Mouse (Mus musculus): ENCODE results near the gene Ripor3. TPM values are rescaled to one million over a fixed set of nuclear protein-coding genes. Genes with fewer than 3 reads are reported as not detected.

Ripor3 gene
- total RNA-seq, 2 experiments from 2014 or later = 0.28 to 0.41 TPM

DNA sequence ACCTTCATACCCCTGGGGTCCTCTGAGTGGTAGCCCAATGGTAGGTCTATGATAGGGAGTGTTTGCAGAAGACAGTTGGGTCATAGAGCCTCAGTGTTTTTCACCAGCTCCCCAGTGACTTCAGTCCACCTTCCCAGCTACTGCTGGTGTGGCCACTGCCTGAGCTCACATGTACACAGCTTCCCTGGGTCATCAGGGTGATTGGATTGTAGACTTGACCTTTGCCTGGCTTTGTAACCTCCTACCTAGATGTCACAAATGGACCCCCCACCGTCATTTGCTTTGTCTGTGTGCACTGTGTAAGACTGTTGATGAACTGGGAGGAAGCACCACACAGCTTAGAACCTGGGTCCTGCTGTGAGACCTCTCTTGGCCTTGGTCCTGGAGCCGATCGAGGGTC lies 66.2 kb downstream of the Ripor3 start:
- intact Hi-C loops (cut with DNase I) = no loop called here
- peak in 1 of 2 experiments; percentile 38 for DNase-seq (ENCODE audit: extremely low spot score in 1 of 2, low spot score in 2 of 2)

DNA sequence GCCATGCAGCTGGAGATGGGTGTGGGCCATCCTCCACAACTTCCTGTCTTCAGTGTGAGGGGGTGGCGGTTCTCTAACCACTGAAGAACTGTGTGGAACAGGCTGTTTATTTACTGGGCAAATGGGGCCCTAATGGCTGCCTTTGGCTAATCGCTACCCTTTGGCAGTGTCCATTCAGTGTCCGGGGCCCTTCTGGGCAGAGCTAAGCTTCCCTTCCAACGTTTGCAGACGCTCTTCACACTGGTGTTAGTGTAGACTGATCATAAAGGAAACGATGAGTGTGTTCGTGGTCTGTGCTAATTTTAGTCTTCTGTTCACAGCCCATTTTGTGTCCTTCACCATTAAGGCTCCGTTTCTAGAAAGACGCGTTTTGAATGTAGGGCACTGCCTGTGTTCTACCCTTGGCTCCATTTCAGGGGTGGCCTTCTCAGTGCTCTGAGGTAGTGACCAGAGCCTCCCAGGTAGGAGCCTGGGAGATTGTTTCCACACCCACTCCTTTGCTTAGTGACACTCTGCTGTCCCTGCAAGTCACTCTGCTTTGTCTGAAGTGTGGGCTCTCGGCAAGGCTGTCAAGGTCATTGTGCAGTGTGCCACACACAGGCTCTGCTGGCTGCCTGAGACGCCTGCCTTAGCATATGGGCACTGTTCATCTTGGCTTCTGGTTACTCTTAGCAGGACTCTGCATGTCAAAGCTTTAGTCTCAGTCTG lies 67.3 kb downstream of the Ripor3 start:
- intact Hi-C loops (cut with DNase I) = no loop called here
- DNase-seq (ENCODE audit: extremely low spot score in 1 of 2, low spot score in 2 of 2) = peak in 1 of 2 experiments; percentile 61

DNA sequence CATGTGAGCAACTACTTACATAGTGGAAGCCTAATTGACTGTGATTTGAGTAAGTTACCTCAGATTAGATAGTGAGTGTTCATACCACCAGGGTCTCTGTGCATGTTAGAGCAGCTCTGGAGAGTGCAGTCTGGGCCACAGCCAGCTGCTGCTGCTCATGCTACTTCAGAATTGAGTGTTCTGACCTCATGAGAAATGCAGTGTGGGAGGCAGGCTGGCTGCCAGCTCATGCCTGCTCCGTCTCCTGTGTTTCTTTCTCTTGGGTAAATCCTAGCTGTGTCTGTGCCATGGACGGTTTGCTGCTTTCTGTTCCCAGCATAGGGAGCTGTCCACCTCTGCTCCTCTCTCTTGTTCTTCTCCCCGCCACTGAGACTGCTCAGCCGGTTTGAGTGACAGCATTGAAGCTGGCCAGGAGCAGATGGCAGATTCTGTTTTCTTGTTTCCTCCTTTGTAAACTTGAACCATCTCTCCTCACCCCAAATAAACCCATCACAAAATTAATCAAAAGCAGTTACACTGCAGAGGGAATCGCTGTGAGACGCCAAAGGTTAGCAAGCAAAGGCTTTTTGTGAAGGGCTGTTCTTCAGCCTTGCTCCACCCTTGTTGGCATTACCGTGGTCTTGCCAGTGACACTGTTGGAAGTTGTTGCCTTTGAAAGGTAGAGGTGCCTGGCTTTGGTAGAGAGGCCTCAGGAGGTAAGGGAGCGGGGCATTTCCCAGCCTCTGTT lies 68.1 kb downstream of the Ripor3 start:
- intact Hi-C loops (cut with DNase I) = no loop called here

DNA sequence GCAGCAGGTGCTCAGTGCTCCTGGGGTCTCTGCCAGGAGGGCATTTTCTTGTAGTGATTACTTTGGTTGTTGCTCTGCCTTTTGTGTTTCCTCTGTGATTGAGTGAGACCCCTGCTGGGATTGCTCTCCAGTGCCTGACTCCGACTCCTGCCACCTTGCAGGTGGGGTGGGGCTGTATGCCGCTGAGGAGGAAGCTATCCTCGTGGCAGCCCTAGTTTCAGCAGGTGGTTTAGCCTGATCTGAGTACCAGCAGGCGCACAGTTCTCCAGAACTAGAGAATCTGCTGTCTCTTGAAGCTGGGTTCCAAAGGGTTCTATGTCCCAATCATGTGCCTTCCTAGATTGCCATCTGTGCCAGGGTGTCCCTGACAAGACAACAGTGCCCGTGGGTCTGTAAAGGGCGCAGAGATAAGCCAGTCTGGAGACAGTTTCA lies 68.7 kb downstream of the Ripor3 start:
- no peak for DNase-seq (ENCODE audit: extremely low spot score in 1 of 2, low spot score in 2 of 2)
- intact Hi-C loops (cut with DNase I) = no loop called here

More for the DNA sequence above, 68.1 kb downstream of the Ripor3 start:
- peak; percentile 50 to 73 for DNase-seq (ENCODE audit: extremely low spot score in 1 of 2, low spot score in 2 of 2)

DNA sequence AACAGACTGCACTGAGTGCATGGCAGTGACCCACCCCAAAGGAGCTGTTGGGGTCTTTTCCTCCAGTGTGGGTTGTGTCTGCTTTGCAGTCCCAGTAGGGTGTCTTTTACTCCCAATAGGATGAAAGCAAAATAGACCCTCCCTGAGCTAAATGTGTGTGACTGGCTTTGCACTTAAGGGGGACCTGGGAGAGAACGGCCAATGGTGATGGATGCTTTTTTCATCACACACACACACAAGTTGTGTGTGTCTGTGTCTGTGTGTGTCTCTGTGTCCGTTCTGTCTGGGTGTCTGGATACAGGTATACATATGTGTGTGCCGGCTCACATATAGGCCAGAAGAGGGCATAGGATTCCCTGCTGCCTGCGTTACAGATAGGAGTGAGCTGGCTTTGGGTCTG lies 69.1 kb downstream of the Ripor3 start:
- intact Hi-C loops (cut with DNase I) = no loop called here
- DNase-seq (ENCODE audit: extremely low spot score in 1 of 2, low spot score in 2 of 2) = no peak

DNA sequence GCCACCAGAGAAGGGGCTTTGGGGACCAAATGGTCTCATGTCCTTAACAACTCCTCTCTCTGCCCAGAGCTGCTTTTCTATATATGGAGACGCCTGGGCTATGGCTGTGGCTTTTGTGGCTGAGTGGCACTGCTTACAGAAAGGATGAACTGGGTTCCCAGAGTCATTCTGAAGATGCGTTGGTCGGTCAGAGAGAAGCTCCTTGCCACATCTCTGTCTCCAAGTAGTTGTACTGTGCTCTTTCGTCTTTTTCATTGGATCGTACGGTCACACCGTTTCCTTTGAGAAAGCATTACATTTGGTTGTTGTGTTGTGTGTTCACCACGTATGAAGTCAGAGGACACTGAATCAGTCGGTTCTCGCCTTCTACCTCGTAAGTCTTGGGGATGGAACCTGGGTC lies 69.8 kb downstream of the Ripor3 start:
- DNase-seq (ENCODE audit: extremely low spot score in 1 of 2, low spot score in 2 of 2) = no peak
- intact Hi-C loops (cut with DNase I) = no loop called here

DNA sequence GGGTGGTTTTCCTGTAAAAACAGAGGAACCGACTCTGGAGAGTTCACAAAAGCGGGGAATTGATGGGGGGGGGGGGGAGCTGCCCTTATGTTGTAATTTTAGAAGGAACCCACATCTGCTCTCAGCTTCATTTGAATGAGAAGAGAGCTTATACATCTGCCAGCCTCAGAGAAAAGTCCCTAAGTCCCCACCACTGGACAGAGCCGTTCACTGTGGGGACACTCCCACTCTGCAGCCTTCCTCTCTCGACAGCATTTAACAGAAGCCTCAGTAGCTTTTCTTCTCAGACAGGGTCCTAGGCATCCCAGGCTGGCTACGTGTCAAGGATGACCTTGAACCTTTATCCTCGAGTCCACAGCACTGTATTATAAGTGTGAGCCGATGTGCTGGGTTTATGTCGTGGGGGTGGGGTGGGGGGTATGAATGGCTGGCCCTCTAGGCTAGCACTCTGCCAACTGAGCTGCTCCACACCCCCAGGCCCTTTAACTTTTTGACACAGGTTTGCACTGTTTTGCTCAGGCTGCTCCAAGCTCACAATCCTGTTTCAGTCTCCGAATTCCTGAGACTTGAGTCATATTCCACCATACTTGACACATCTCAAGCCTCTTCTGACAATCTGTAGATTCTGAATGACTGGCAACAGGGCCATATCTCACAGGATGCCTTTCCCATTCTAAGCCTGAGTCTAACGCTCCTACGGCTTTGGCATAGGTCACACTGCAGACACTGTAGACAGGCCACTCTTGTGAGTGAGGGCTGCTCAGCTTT lies 70.6 kb downstream of the Ripor3 start:
- no peak for DNase-seq (ENCODE audit: extremely low spot score in 1 of 2, low spot score in 2 of 2)
- intact Hi-C loops (cut with DNase I) = no loop called here

DNA sequence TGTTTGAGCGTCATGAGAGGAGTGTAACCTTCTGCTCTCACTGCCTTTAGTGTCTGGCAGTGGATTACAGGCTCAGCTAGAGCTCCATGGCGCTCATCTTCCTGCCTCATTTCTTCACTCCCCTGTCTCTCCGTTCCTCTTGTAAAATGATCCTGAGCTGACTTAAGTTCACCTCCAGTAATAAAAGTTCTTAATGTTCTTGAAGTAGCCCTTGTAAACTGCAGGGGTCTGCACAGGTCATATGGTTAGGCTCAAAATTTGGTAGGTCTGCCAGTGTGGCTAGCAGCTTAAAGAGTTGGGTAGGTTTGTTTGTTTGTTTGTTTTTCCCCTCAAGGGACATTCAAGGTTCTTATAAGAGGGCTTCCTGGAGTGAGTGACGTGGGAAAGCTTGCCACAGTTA lies 71.2 kb downstream of the Ripor3 start:
- intact Hi-C loops (cut with DNase I) = no loop called here

DNA sequence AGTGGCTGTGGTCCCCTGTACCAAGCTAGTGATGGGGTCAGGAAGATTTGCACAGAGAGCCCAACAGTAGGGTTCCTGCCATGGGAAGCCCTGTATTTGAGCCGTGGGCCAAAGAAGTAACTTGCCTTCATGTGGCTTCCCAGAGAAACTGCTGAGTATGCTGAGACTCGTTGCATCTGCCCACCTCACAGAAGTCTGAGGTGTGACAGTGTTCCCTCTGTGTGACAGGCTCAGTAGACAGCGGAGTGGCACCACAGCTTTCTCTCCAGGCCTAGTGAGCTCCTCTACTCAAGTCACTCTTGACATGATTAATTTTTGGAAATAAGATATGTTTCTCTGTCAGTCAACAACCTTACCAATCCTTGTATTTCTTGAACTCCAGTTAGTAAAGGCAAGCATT lies 71.6 kb downstream of the Ripor3 start:
- intact Hi-C loops (cut with DNase I) = no loop called here

More for the DNA sequence above, 71.2 kb downstream of the Ripor3 start:
- no peak for DNase-seq (ENCODE audit: extremely low spot score in 1 of 2, low spot score in 2 of 2)

DNA sequence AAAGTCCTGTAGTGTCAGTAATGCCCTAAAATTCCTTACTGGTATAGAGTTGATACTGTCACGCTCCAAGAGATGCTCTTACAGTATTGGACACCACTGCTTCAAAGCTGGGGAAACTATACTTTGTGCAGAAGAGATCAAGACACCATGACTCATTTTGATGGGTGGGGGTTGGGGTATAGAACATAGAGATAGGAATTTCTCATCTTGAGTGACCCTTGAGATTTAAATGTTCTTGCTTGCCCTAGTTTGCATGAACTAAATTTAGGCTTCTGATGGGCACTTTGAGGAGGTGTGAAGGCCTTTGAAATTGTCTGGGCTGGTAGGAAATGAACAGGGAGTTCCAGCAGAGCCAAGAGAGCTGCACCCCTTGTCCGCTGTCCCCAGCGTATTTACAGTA lies 74.5 kb downstream of the Ripor3 start:
- intact Hi-C loops (cut with DNase I) = no loop called here
- DNase-seq (ENCODE audit: extremely low spot score in 1 of 2, low spot score in 2 of 2) = no peak

More for the DNA sequence above, 71.6 kb downstream of the Ripor3 start:
- no peak for DNase-seq (ENCODE audit: extremely low spot score in 1 of 2, low spot score in 2 of 2)

DNA sequence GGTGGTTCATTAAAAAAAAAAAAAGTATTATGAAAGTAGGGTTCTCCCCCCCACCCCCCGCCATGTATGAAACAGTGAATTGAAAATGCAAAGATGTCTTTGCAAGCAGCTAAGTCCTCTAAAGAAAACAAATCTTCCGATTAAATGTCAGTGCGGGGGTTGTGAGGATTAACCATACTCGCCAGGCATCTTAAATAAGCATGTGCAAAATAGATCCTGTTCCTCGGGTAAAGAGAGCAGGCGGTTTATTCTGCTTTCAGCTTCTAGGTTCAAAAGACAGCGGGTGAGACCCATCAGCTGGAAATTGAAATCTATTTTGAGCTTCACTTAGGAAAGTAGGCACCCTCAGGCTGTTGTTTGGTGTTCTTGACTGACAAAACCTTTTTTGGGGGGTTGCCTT lies 77.0 kb downstream of the Ripor3 start:
- DNase-seq (ENCODE audit: extremely low spot score in 1 of 2, low spot score in 2 of 2) = no peak
- intact Hi-C loops (cut with DNase I) = no loop called here

DNA sequence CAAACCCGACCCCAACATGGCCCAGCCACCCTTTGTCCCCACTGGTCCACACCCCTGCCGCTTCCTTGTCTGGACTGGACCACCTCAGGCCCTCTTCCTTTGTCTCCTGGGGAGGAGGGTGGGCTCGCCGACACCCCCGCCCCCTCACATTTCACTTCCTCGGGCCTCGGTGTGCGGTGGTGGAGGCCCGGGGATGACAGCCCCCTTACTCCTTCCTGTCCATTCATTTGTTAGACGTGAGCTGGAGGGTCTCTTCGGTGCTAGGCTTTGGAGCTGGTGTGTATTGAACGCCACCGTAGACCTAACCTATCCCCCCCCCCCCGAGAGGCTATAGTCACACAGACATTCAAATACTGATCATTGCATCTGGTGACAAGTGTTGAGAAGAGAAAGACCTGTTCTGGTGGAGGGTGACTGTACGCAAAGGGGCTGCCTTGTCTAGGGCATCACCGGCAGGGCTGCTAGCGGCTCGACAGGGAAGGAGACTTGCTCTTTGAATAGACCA lies 77.6 kb downstream of the Ripor3 start:
- DNase-seq (ENCODE audit: extremely low spot score in 1 of 2, low spot score in 2 of 2) = peak in 1 of 2 experiments; percentile 60
- intact Hi-C loops (cut with DNase I) = no loop called here

DNA sequence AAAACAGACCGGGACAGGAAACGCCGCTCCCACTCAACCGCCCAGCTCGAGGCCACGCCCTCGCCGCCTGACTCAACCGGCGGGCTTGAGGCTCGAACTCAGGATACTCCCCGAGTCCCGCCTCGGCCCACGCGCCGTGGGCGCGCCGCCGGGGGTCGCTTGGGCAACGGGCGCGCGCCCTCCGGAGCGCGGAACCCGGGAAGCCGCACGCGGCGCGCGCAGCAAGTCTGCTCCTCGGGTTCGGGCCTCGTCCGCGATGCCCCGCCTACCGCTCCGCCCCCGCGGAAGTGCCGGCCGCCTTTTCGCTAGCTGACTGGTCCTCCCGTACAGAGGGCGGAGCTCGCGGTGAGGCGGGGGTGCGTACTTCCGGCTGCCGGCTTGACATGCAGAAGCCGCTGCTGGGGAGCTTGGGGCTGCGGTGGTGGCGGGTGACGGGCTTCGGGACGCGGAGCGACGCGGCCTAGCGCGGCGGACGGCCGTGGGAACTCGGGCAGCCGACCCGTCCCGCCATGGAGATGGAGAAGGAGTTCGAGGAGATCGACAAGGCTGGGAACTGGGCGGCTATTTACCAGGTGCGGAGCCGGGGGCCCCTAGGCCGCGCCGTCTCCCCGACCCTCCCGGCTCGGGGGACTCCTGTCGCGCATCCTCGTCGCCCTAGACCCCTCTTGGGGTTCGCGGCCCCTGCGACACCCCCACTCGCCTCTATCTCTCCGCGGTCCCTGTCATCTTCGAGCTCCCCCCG lies 78.3 kb downstream of the Ripor3 start, which contains the start of gene Ptpn1:
Ptpn1 (plus strand) TSS at position 73 of the 742 bp plus-strand sequence.
- intact Hi-C loops (cut with DNase I) = no loop called here
- DNase-seq (ENCODE audit: extremely low spot score in 1 of 2, low spot score in 2 of 2) = peak; percentile 97 to 100

DNA sequence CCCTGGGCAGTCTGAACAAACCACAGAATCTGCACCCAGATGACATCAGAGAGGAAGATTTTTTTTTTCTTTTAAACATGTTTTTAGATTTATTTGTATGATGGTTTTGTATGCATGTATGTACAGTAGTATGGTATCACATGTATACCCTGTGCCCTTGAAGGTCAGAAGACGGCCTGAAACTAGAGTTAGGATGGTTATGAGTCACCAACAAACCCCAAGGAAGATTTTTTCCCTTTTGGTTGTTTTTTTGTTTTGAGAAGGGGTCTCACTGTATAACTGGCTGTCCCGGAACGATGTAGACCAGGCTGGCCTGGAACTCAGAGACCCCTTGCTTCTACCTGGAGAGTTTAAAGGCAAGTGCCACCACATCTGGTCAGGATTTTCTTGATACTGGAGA lies 79.4 kb downstream of the Ripor3 start:
- intact Hi-C loops (cut with DNase I) = no loop called here
- no peak for DNase-seq (ENCODE audit: extremely low spot score in 1 of 2, low spot score in 2 of 2)

Other genes with a start within 250 kb of the Ripor3 start
- 10 to 100 TPM; 54.8 to 65.3 TPM for gene Ptpn1, start 78.6 kb downstream of the Ripor3 start, total RNA-seq (2021)
- 1 to 10 TPM; 3.3 to 4.6 TPM for gene Pard6b, start 70.4 kb upstream of the Ripor3 start, total RNA-seq (2021)
- gene Adnp, start 196.5 kb upstream of the Ripor3 start, total RNA-seq (2021) = 100 to 1,000 TPM; 107 to 121 TPM
- 10 to 100 TPM; 32.4 to 39.9 TPM for gene Gm20716, start 219.7 kb upstream of the Ripor3 start, total RNA-seq (2021)
- 10 to 100 TPM; 43.6 to 52.5 TPM for gene Dpm1, start 220.0 kb upstream of the Ripor3 start, total RNA-seq (2021)
- 10 to 100 TPM; 14.5 to 16.6 TPM for gene Mocs3, start 220.0 kb upstream of the Ripor3 start, total RNA-seq (2021)